Mouse (Mus musculus): ENCODE results near the gene Ppp2r5a.

- no peak for TF ChIP-seq CTCF (IDR thresholded peaks at IDR 0.05; ENCODE audit: borderline replicate concordance, insufficient read depth, low read length)
- no peak for TF ChIP-seq POLR2A (IDR thresholded peaks at IDR 0.05; ENCODE audit: low read depth, low read length)
These were observed 42.8 kb upstream of the Ppp2r5a start for GRCm38 (mm10) chr1:191445831-191446258.
